Mouse (Mus musculus) kidney, postnatal 4 days (tissue): ENCODE results near the gene Nmb.

ENCODE experiments used
- DNase-seq, 2 experiments: peaks; one replicate each; pipeline ENCODE4 v3.0.0; 2021; ENCODE audit warnings: mixed read lengths in 2 of 2

The Nmb gene

DNA sequence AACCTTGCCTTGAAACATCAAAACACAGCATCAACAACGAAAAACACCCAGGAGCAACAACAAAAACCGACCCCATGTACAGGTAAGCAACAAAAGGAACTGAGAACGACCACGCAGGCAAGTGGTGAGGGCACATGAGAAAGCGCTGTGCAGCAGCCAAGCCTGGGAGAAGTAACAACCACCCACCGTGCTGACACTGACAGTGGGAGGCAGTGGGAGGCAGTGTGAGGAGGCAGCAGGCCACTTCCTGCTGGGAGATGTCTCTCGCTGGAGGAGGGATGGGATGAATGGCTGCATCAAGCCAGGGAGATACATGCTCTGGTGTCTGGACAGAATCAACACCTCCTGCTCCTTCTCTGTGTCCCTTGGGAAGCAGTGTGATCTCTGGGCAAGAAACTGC is 7.7 kb downstream of the Nmb start:
- no peak for DNase-seq

DNA sequence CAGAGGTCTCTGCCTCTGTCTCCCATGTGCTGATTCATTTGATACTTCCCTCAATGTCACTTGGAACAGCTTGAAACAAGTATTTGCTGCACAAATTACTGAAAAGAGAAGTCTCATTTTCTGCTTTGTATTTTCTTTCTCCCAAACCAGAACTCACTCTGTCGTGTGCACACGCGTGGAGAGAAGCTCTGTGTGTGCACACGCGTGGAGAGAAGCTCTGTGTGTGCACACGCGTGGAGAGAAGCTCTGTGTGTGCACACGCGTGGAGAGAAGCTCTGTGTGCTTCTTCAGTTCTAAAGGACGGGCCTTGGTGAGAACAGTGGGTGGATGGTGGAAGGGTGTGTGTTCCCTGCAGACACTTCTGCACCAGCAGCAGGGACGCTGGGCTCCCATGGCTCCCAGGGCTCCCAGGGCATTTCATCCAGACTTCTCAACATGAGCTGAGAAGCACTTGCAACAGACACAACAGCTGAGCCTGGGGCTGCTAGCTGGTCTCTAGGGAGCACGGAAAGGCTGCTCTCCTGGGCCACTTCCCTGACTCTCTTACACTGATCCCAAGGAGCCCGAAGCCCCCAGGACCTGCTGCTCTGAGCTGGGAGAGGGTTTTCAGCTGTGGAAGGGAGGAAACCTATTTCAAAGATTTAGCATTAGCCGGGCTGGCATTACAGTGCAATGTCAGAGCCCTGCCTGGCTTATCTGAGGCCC is 9.9 kb downstream of the Nmb start:
- no peak for DNase-seq

DNA sequence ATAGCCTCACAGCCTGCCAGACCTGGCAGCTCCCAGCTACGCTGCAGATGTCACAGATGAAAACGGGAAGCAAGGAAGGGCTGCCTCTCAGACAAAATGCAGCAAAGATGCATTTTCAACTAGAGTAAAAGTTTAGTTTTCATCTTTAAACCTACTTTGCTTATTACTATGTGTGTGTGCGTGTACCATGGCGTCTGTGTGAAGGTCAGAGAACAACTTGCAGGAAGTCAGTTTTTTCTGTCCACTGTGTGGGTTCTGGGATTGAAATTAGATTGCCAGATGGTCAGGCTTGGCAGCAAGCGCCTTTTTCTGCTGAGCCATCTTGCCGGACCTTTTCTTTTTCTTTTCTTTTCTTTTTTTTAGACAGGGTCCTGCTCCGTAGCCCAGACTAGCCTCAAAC is 10.7 kb downstream of the Nmb start:
- no peak for DNase-seq

DNA sequence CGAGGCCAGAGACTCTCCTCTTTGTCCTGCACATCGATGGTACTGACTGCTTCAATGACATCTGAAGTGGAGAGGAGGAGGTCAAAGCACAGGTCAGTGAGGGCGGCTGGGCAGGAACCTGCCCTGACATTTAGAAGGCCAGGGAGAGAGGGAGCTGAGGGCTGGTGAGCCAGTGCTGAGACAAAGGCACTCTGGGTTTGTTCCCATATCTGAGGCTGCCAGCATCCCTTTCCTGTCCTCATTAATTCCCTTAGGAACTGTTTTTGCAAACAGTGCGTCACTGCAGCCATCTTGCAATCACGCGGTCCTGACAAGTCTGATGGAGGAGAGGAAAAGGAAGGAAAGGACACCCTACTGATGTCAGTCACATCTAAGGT is 11.1 kb downstream of the Nmb start:
- DNase-seq, result peak in 1 of 2 experiments; percentile 45

DNA sequence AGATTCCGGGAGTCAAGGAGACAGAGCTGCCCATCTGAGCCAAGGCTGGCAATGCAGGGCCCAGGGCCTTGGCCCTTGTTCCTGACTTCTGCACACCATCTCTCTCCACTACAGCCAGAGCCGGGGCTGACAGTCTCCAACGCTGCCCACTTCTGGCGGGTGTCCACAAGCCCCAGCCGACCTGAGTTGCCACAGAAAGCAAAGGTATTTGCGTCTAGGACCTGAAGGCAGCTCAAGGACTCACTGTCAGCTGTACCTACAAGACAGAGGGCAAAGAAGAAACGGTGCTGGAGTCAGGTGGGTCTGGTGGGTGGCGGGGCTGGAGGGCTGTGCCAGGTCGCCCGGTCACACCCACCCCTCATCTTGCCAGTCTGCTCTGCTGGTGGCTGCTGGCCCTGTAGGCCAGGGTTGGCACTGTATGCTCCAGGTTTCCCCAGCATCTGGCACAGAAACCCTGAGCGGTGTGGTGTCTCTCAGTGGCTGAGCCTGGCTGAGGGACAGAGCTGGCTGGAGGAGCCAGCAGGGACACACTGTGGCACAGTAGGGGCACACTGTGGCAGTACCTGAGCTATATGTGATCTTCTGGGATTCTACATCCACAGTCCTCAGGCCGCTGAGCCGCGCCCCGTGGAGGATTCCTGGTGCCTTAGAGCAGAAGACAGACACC is 11.7 kb downstream of the Nmb start:
- no peak for DNase-seq

DNA sequence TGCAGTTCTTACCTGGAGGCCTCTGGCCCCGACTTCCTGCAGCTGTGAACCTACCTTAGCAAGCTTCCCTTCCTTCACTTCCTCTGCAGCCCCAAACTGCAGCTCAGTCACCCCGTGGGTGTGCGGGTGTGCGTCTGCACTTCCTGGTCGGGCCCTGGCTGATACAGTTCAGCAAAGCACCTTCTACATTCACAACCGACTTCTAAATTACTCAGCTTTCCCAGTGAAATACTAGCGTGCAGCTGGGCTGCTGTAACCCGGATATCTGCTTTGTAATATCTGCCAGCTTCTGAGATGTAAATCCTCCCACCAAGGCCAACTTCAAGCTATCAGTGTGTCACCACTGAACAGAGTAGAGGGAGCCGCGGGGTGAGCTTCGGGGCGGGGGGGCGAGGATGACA is 15.0 kb downstream of the Nmb start:
- DNase-seq, result peak in 1 of 2 experiments; percentile 43

DNA sequence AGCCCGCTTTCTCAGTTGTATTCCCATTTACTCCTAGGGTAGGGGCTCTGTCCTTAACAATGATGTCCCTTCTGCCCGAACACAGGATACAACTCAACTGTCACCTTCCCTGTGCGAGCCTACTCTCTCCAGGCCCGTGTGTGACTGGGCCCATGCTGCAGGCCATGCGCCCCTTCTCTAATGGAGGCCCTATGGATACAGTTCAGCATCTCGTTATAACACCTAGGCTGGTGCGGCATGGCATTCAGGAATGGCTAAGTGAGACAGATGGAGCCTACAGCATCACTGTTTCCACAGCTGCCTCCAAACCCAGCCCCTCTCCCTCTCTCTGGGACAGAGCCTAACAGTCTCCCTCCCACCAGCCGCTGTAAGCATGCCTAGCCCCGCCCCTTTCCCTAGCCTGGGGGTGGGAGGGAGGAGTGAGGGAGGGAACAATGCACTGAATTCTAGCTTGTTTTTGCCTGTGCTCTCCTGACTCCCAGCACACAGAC is 15.8 kb downstream of the Nmb start:
- DNase-seq, result peak; percentile 78 to 84

DNA sequence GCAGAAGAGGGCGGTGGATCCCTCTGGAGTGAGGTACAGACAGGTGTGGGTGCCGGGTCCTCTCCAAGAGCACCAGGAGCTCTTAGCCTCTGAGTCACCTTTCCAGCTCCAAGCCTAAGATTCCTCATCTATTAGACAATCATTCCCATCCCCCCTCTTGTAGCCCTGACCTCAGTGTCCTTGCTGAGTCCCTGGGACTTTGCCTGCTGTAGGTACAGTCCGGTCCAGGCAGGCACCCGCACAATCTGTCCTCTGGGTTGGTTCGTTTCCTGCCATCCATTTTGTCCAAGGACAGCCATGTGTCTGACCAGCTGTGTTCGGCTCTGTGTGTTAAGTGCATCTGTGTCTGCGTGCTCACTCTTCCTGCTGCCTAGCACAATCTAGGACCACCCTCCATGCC is 16.3 kb downstream of the Nmb start:
- DNase-seq, result no peak

DNA sequence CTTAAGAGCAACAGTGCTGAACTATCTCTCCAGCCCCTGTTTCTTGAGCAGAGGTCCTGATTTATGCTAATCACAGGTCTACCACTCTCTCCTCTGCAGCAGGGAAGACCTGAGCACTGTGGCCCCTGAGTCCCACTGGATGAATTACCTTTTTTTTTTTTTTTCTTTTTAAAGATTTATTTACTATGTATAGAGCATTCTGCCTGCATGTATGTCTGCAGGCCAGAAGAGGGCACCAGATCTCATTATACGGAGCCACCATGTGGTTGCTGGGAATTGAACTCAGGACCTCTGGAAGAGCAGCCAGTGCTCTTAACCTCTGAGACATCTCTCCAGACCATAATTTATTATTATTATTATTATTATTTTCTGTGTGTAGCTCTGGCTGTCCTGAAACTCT is 19.2 kb downstream of the Nmb start:
- DNase-seq, result peak in 1 of 2 experiments; percentile 38

DNA sequence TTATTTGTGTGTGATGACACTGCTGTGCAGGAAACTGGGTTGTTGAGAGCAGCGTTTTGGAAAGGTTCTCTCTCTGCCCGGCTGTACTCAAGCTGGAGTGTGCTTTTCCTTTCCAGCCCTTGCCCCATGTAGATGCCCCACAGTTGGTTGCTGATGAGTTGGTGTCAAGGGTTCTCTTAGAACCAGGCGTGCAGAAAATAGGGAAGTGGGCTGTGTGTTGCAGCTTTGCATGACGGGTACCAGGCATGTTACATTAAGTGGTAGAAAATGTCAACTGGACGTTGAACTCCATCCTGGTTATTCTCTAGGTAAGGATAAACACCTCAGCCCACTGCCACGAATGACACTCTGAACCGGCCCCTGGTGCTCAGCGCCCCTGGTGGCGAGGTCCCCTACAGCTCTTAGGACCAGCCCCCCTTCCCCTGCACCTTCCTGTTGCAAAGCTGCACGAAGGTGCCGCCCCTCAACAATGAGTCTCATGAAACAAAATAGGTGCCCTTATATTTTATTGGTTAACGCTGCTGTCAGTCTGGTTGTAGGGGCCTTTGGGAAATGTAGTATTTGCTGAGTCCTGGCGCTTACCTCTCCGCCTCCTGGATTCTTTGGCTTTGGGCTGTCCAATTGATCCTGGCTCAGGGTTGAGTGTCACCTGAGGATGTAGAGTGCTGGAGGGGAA is 21.9 kb downstream of the Nmb start:
- DNase-seq, result peak; percentile 69 to 83

DNA sequence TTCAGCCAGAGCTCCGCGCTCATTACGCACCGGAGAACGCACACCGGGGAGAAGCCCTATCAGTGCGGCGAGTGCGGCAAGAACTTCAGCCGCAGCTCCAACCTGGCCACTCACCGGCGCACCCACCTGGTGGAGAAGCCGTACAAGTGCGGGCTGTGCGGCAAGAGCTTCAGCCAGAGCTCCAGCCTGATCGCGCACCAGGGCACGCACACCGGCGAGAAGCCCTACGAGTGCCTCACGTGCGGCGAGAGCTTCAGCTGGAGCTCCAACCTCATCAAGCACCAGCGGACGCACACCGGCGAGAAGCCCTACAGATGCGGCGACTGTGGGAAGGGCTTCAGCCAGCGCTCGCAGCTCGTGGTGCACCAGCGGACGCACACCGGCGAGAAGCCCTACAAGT is 29.1 kb downstream of the Nmb start:
- DNase-seq, result peak; percentile 34

DNA sequence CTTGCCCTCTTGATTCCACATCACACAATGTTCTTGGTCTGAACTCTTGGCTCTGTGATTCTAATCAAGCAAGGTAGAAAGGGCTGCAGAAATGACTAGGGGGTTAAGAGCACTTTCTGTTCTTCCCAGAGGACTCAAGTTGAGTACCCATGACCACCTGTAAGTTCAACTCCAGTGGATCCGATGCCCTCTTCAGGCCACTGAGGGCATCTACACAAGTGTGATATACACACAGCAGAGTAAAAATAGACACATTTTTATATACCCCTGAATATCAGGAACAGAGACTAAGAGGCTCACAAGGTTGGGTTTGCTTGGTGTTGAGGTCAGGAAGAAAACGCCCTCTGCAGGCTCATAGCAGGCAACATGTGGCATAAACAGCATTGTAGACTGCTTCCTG is 31.2 kb downstream of the Nmb start:
- no peak for DNase-seq

DNA sequence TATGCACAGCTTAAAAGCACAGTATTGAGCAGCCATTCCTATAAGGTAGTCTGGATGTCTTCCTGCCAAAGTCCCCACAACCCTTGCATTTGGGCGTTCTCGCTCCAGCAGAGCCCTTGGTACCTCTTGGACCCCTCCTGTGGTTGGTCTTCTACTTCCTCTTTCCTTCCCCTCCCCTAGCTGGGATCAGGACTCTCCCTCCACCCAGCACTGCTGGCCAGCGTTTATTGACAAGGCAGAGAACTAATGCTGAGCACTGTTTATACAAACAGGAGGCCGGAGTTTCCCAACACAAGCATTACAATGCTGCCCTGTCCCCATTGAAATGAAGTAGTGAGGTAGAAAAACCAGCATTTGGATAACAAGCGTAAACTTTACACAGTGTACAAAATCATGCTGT is 31.8 kb downstream of the Nmb start:
- no peak for DNase-seq

DNA sequence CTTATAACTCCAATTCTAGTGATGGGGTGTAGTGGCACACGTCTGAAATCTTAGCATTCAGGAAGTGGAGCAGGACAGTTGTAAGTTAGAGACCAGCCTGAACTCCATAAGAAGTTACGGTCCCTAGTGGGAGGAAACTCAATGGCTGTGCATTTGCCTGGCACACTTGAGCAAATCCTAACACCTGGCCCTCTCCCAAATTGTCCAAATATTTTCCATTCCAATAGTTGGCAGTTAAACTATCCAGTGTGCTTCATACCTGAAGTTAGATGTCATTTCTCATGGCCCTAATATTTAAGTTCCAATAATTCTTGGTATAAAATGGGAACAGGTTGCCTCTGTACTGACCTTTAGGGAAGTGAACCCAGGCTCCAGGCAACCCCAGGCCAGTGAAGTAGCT is 36.2 kb downstream of the Nmb start:
- no peak for DNase-seq

DNA sequence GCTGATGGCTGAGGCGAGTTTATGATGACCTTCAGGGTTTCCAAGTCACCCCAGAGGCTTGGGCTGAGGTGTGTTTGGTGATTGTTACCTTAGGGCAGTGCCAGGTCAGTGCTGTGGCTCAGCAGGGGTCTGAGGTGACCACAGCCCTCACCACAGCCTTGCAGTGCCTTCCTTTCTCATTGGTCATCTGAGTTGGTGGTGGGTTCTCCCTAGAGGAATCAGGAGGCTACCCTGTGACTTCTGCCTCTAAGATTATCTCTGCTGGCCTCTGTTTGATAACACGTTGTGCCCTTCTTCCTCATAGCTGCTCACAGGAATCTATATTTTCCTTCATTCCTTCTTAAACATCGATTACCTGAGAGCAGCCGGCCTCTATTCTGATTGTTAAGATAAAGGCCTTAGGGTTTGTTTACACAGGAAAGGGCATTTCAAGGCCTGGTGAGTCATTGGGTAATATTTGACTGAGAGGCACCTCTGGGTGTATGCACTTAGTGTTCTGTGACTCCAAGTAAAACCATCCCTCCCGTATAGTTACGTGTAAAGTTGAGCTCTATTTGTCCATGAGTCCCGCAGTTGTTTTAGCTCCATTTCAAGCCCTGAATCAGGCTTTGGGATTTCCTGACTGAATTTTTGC is 38.2 kb downstream of the Nmb start:
- no peak for DNase-seq

DNA sequence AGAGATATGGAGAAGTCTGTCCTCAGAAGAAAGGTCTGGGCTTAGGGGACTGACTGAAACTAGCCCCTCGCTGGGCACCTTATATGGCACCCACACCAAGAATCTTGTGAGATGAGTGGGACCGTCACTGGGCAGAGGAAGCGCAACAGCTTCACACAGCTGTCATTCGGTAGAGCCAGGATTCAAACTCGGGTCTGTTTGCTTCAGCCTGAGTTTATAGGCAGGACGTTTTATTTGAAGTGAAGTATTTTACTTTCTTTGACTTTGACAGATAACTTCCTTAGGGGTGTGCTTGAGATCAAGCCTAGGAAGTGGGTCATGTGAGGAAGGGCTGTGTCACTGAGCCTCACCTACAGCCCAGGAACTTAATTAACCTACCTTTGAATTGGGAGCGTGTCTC is 39.4 kb downstream of the Nmb start:
- no peak for DNase-seq

DNA sequence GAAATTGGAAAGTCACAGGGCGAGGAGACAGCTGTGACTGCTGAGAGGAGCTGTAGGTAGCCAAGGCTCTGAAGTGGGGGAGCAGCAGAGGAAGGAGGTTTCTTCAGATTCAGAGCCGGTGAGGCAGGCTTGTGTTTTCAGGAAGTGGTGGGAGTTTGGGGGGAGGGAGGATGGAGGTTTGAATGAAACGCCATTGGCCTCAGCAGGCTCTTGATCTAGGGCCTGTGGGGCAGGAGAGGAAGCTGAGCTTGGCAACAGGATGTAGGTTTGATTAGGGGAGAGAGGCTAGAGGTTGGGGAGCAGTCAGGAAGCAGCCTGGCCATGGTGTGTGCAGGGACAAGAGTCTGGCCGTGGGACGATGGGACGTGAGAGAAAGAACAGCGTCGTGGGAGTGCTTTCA is 40.0 kb downstream of the Nmb start:
- DNase-seq, result peak; percentile 30 to 51

DNA sequence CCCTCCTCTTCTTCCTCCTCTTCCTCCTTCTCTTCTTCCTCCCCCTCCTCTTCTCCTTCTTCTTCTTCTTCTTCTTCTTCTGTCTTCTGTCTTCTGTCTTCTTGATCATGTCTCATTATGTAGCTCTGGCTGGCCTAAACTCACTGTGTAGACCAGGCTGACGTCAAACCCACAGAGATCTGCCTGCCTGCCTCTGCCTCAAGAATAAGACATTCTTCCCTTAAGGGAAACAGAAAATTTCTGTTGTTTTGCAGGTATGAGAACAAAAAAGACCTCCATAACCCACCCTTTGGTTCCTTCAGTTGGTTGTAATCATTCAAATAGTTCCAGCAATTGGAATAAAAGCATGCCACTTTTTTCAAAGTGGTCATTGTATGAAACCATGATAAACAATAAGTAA is 40.7 kb downstream of the Nmb start:
- no peak for DNase-seq

DNA sequence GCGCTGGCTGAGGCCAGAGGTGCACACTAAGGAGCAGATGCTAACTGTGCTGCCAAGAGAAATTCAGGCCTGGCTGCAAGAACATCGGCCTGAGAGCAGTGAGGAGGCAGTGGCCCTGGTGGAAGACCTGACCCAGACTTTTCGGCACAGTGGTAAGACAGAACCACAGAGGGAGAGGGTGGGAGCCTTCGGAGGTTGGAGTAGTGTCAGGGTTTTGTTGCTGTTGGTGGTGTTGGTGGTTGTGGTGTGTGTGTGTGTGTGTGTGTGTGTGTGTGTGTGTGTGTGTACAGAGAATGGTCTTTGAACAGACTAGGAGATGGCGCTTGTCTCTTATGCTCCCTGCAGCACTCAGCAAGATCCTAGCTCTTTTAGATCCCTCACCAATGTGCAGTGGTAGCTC is 41.4 kb downstream of the Nmb start:
- DNase-seq, result no peak

DNA sequence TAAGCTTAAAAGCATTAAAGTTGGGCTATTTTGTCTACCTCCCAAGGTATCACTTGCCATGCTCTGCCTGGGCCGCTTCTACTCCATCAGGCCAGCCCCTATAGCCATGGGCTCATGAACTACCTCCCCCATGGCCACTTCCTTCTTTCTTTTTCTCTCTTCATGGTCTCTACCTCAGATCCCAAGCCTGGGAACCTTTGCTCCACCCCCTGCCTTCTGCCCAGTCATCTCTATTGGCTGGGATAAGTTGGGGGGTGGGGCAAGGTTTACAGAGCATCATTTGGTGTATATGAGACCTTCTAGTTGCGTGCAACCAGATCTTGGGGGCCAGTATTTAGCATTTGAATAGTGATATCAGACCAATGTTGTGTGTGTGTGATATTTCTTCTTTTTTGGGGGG is 42.4 kb downstream of the Nmb start:
- no peak for DNase-seq

DNA sequence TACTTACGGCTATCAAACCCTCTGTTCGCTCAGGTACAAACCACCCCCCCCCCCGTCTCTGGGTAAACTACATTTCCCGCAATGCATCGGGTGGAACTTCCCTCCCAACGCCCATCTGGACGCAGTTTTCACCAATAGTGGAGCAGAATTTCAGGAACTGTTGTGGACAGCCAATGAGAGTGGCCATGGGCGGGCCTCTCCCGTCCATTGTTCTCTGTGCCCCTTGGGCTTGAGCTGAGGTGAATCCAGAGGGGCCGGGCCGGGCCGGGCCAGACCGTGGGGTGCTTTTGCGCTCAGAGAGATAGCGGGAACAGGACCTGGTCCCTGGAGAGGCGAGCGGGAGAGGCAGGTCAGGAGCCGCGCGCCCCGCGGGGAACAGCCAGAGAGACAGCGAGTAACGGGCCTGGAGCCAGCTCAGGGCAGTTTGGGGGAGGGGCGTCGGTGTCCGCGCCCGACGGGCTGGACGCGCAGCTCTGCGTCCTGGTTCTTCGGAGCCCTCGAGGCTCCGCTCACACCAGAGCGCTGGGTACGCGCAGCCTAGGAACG is 44.1 kb downstream of the Nmb start, which contains the start of gene Zscan2:
Gene Zscan2 (plus strand): TSS at position 192 of the 546 bp plus-strand sequence.
- DNase-seq, result peak; percentile 88 to 94

DNA sequence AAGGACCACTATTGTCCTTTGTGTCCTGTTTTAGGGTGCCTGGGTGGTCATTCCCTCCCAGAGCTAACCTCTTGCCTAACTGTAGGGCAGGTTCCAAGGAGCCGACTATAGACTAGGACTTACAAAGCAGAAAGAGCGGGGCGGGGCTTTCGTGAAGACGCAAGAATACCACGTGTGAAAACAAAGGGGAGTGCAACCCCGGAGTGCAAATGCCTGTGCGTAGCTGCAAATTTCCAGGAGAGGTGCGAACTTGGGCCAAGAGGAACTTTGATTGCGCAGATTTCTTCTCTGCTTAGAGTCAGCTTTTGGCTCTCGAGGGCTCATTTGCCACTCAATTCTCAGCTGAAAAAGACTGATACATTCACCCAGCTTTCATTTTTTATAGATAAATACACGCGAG is 44.6 kb downstream of the Nmb start:
- DNase-seq, result peak; percentile 70 to 81

DNA sequence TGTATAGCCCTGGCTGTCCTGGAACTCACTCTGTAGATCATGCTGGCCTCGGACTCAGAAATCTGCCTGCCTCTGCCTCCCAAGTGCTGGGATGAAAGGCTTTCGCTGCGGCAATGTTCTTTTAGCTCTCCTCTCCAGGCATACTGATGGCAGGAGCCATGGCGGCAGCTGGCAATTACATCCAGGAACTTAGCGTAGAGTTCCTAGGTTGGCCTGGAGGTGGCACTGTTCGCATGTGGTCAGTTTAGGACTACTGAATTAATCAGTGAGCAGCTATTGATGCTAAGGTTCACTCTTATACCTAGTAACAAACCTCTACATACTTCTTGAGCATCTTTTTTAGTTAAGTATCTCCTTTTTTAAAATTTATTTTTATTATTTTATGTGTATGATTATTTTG is 47.7 kb downstream of the Nmb start:
- DNase-seq, result peak; percentile 89 to 90
